Mouse (Mus musculus) urinary bladder, postnatal 36 days (tissue): ENCODE results near the gene Gm17359.

Source experiments
- DNase-seq, 2 experiments: peaks; one replicate each; pipeline ENCODE4 v3.0.0; 2022; ENCODE audit warnings: low spot score in 2 of 2, mixed read lengths in 1 of 2

Gene Gm17359

GRCm38 (mm10) chr3:79336044-79336766 lies at the start of gene Gm17359:
Gm17359 (plus strand) TSS chr3:79336661.
- DNase-seq = no peak

GRCm38 (mm10) chr3:79287108-79287576 lies 49.3 kb upstream of the Gm17359 start:
- peak; percentile 93 to 95 for DNase-seq

GRCm38 (mm10) chr3:79287699-79288458 lies 48.6 kb upstream of the Gm17359 start:
- DNase-seq = peak in 1 of 2 experiments; percentile 19

GRCm38 (mm10) chr3:79289050-79289449 lies 47.4 kb upstream of the Gm17359 start:
- no peak for DNase-seq

- no peak for DNase-seq
Measured at GRCm38 (mm10) chr3:79293023-79293422, 43.4 kb upstream of the Gm17359 start.

GRCm38 (mm10) chr3:79294701-79295100 lies 41.8 kb upstream of the Gm17359 start:
- no peak for DNase-seq

GRCm38 (mm10) chr3:79296049-79296448 lies 40.4 kb upstream of the Gm17359 start:
- no peak for DNase-seq

- DNase-seq = no peak
Measured at GRCm38 (mm10) chr3:79296586-79296985, 39.9 kb upstream of the Gm17359 start.

- DNase-seq = no peak
Measured at GRCm38 (mm10) chr3:79297281-79297680, 39.2 kb upstream of the Gm17359 start.

GRCm38 (mm10) chr3:79299401-79299800 lies 37.1 kb upstream of the Gm17359 start:
- no peak for DNase-seq

GRCm38 (mm10) chr3:79308605-79309004 lies 27.9 kb upstream of the Gm17359 start:
- no peak for DNase-seq

GRCm38 (mm10) chr3:79310184-79310583 lies 26.3 kb upstream of the Gm17359 start:
- no peak for DNase-seq

- no peak for DNase-seq
Measured at GRCm38 (mm10) chr3:79311895-79312294, 24.6 kb upstream of the Gm17359 start.

- DNase-seq = no peak
Measured at GRCm38 (mm10) chr3:79314006-79314698, 22.3 kb upstream of the Gm17359 start.

- DNase-seq = no peak
Measured at GRCm38 (mm10) chr3:79324697-79325526, 11.5 kb upstream of the Gm17359 start.

- no peak for DNase-seq
Measured at GRCm38 (mm10) chr3:79329691-79330315, 6.7 kb upstream of the Gm17359 start.

- DNase-seq = no peak
Measured at GRCm38 (mm10) chr3:79333051-79333450, 3.4 kb upstream of the Gm17359 start.

GRCm38 (mm10) chr3:79333643-79334200 lies 2.7 kb upstream of the Gm17359 start:
- DNase-seq = no peak

GRCm38 (mm10) chr3:79340737-79341136 lies 4.3 kb downstream of the Gm17359 start:
- no peak for DNase-seq

GRCm38 (mm10) chr3:79342961-79343735 lies 6.7 kb downstream of the Gm17359 start:
- DNase-seq = no peak
